In the genomic region with DNA sequence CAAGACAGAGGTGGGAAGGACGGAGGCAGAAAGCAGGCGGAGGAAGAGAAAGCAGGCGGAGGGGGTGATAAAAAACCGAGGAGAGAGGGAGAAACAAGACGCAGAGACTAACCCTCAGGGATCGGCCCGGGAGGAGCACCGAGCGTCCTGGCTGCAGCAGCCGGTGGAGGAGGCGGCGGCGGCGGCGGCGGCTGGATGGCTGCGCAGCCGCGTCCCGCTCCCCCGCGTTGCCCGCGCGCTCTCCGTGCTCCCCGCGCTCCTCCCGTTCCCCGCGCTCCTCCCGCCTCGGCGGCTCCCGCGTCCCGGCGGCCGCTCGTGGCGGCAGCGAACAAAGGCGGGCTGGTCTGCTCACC, we compare ENCODE assay signal across 8 mouse cellular contexts. TPM values are rescaled to one million over a fixed set of nuclear protein-coding genes. Genes with fewer than 3 reads are reported as not detected.
DNase-seq lines count a peak whose midpoint lies in the region; ATAC-seq lines count a peak whose summit lies in the region.

No protein-coding gene starts in this region.

- H3K36me3 ChIP-seq in heart, embryonic 10.5 days = no peaks in the 10 kb centered on the region
- H3K36me3 ChIP-seq in hindbrain, embryonic 10.5 days = no peaks in the 10 kb centered on the region
- H3K36me3 ChIP-seq in liver, embryonic 13.5 days = no peaks in the 10 kb centered on the region

- H3K27ac ChIP-seq in heart, embryonic 10.5 days = peak overlapping the region; percentile 97
- peak overlapping the region; percentile 95 for H3K27ac ChIP-seq in hindbrain, embryonic 10.5 days
- no peak overlapping the region for H3K27ac ChIP-seq in liver, embryonic 13.5 days

- 0% methylated on average over 23 of the region's 43 CpGs for WGBS in heart, embryonic 10.5 days
- WGBS in hindbrain, embryonic 10.5 days = under 1% methylated on average over 41 of the region's 43 CpGs
- 0% methylated on average over 38 of the region's 43 CpGs for WGBS in liver, embryonic 13.5 days (ENCODE audit: insufficient replicate concordance)

- H3K9ac ChIP-seq in liver, embryonic 13.5 days = peak overlapping the region; percentile 53

- H3K4me2 ChIP-seq in liver, embryonic 13.5 days = peak overlapping the region; percentile 74

- H3K4me1 ChIP-seq in heart, embryonic 10.5 days = peaks cover 50% of the 10 kb centered on the region
- H3K4me1 ChIP-seq in hindbrain, embryonic 10.5 days (replicated peaks) = peaks cover 64% of the 10 kb centered on the region
- H3K4me1 ChIP-seq in liver, embryonic 13.5 days (replicated peaks) = peaks cover 31% of the 10 kb centered on the region

- H3K4me3 ChIP-seq in heart, embryonic 10.5 days = peak overlapping the region; percentile 88
- H3K4me3 ChIP-seq in hindbrain, embryonic 10.5 days = peak overlapping the region; percentile 78
- peak overlapping the region; percentile 66 for H3K4me3 ChIP-seq in liver, embryonic 13.5 days (replicated peaks)

- no peaks in the 10 kb centered on the region for H3K9me3 ChIP-seq in heart, embryonic 10.5 days
- no peaks in the 10 kb centered on the region for H3K9me3 ChIP-seq in hindbrain, embryonic 10.5 days
- no peaks in the 10 kb centered on the region for H3K9me3 ChIP-seq in liver, embryonic 13.5 days (replicated peaks)

- DNase-seq in heart, embryonic 10.5 days (ENCODE audit: low spot score) = no peak
- no peak for DNase-seq in heart, adult 11 months
- peak; percentile 32 for DNase-seq in CD4-positive helper T cell, adult 2 months (ENCODE audit: low read depth, low spot score)
- DNase-seq in cerebellum, postnatal 4 days (ENCODE audit: low spot score in 2 of 2) = peak; percentile 34 to 74
- DNase-seq in hindbrain, embryonic 10.5 days (ENCODE audit: low spot score) = peak; percentile 69
- DNase-seq in liver, embryonic 13.5 days = no peak
- DNase-seq in retina, postnatal 1 day = peak; percentile 82
- no peak for DNase-seq in spleen, postnatal 36 days (ENCODE audit: low spot score in 2 of 2)

- ATAC-seq in liver, embryonic 13.5 days (ENCODE audit: low read depth) = no peak

- peaks cover 69% of the 10 kb centered on the region for H3K27me3 ChIP-seq in heart, embryonic 10.5 days (ENCODE audit: insufficient read depth, poor library complexity, severe bottlenecking)
- peaks cover 85% of the 10 kb centered on the region for H3K27me3 ChIP-seq in hindbrain, embryonic 10.5 days (ENCODE audit: insufficient read depth, poor library complexity, severe bottlenecking)
- H3K27me3 ChIP-seq in liver, embryonic 13.5 days = peaks cover 89% of the 10 kb centered on the region

RNA-seq across cellular contexts. Expression of a gene that starts 0.3 kb away (rescaled TPM):
- 6.6 and 8.0 TPM in 2 replicates for polyA plus RNA-seq in heart, embryonic 10.5 days (2016; fragmentation: Nextera tagmentation; extraction: Ambion mirVana)
- polyA plus RNA-seq in hindbrain, embryonic 10.5 days (2016; fragmentation: Nextera tagmentation; extraction: Ambion mirVana) = 4.5 and 12.0 TPM in 2 replicates
- polyA plus RNA-seq in liver, embryonic 13.5 days (2015; fragmentation: Nextera tagmentation; extraction: Ambion mirVana) = 0.59 and 0.88 TPM in 2 replicates

RNA-seq across cellular contexts. Expression of a gene that starts 51.1 kb away (rescaled TPM):
- 3,021 and 6,084 TPM in 2 replicates for polyA plus RNA-seq in heart, embryonic 10.5 days (2016; fragmentation: Nextera tagmentation; extraction: Ambion mirVana)
- 0.59 and 1.4 TPM in 2 replicates for polyA plus RNA-seq in hindbrain, embryonic 10.5 days (2016; fragmentation: Nextera tagmentation; extraction: Ambion mirVana)
- polyA plus RNA-seq in liver, embryonic 13.5 days (2015; fragmentation: Nextera tagmentation; extraction: Ambion mirVana) = 0.70 and 11.9 TPM in 2 replicates

Comparison
In these comparisons a context has a peak if more than half of its experiments do, and no peak if none do; other contexts are left out.
1. DNase-seq: peak in CD4-positive helper T cell, adult 2 months (single experiment), cerebellum, postnatal 4 days (2 of 2), hindbrain, embryonic 10.5 days (single experiment) and retina, postnatal 1 day (single experiment); none in heart, embryonic 10.5 days (single experiment), heart, adult 11 months (single experiment), liver, embryonic 13.5 days (single experiment) and spleen, postnatal 36 days (0 of 2).
2. RNA of a gene that starts 51.1 kb away (polyA plus RNA-seq): 3,021 to 6,084 TPM in heart, embryonic 10.5 days; 0.70 to 11.9 TPM in liver, embryonic 13.5 days and 0.59 to 1.4 TPM in hindbrain, embryonic 10.5 days; every median in the first group is over 100 times any median in the second.
3. Peak in every context shown above with its lines, with median percentiles within 50 percentile points of each other: H3K4me3 ChIP-seq.